Comparison of ENCODE assay signal across 14 mouse cellular contexts in genomic region chr12:9023031-9023430, GRCm38 (mm10). TPM values are rescaled to one million over a fixed set of nuclear protein-coding genes. Genes with fewer than 3 reads are reported as not detected.
DNase-seq lines count a peak whose midpoint lies in the region; ATAC-seq and TF ChIP-seq lines count a peak whose summit lies in the region.
"Had no signal": no experiment of that assay in that cellular context is flagged by ENCODE, and none has a peak within 500 bp of the region (broad histone marks: within the 10 kb centered on the region; RNA-seq: fewer than 3 reads in every experiment).

No protein-coding gene starts in this region.

- no peaks in the 10 kb centered on the region for H3K36me3 ChIP-seq in heart, embryonic 11.5 days (ENCODE audit: control insufficient read depth, insufficient read depth, low read length)
- peaks cover 25% of the 10 kb centered on the region for H3K36me3 ChIP-seq in midbrain, postnatal 0 days (ENCODE audit: insufficient read depth, low read length)
- H3K36me3 ChIP-seq in midbrain, embryonic 15.5 days (replicated peaks) = peaks cover 4% of the 10 kb centered on the region; the same call in 1 of the 2 replicates
- H3K36me3 ChIP-seq: G1E had no signal

- no peak overlapping the region for H3K4me3 ChIP-seq in heart, embryonic 11.5 days (ENCODE audit: low read depth, low read length)
- H3K4me3 ChIP-seq in midbrain, postnatal 0 days (ENCODE audit: low read depth, low read length) = no peak overlapping the region
- no peak overlapping the region for H3K4me3 ChIP-seq in midbrain, embryonic 15.5 days
- no peak overlapping the region for H3K4me3 ChIP-seq in bone marrow, adult 2 months (replicated peaks; ENCODE audit: control insufficient read depth, low read depth, low read length)
- H3K4me3 ChIP-seq: hindbrain, embryonic 10.5 days; kidney, embryonic 15.5 days; megakaryocyte, embryonic 14.5 days; myocyte had no signal

- DNase-seq in heart, postnatal 4 days = peak; percentile 2
- no peak for DNase-seq in midbrain, postnatal 0 days (ENCODE audit: low spot score)
- no peak for DNase-seq in left cerebral cortex, postnatal 4 days
- DNase-seq in layer of hippocampus, adult 18-20 months (ENCODE audit: low spot score in 2 of 2) = no peak
- DNase-seq: cerebellum, postnatal 10 days; spleen, adult 18-20 months had no signal

- no peak overlapping the region for H3K27ac ChIP-seq in heart, embryonic 11.5 days (ENCODE audit: low read depth, low read length)
- H3K27ac ChIP-seq in midbrain, postnatal 0 days (ENCODE audit: low read depth, low read length) = no peak overlapping the region
- no peak overlapping the region for H3K27ac ChIP-seq in midbrain, embryonic 15.5 days
- no peak overlapping the region for H3K27ac ChIP-seq in bone marrow, adult 2 months (ENCODE audit: control insufficient read depth, insufficient read depth, low read depth, low read length, poor library complexity)
- H3K27ac ChIP-seq: hindbrain, embryonic 10.5 days; kidney, embryonic 15.5 days had no signal

- WGBS in heart, embryonic 11.5 days (ENCODE audit: insufficient replicate concordance) = 41% methylated on average over 4 of the region's 4 CpGs
- WGBS in midbrain, postnatal 0 days = 75% methylated on average over 4 of the region's 4 CpGs
- WGBS in midbrain, embryonic 15.5 days = 73% methylated on average over 4 of the region's 4 CpGs
- WGBS in bone marrow, adult 2 months = 59% methylated on average over 4 of the region's 4 CpGs

- intact Hi-C loops in left cerebral cortex, postnatal 4 days (cut with DNase I) = no loop called here

- no peak for ATAC-seq in heart, embryonic 11.5 days (replicated peaks; ENCODE audit: insufficient number of reproducible peaks, low FRiP score, low TSS enrichment)
- ATAC-seq in midbrain, postnatal 0 days (ENCODE audit: low FRiP score) = no peak
- ATAC-seq in midbrain, embryonic 15.5 days (replicated peaks) = no peak

- no peaks in the 10 kb centered on the region for H3K9me3 ChIP-seq in heart, embryonic 11.5 days (replicated peaks; ENCODE audit: control insufficient read depth, low read length)
- no peaks in the 10 kb centered on the region for H3K9me3 ChIP-seq in midbrain, postnatal 0 days (ENCODE audit: low read length)
- H3K9me3 ChIP-seq in midbrain, embryonic 15.5 days = no peaks in the 10 kb centered on the region
- H3K9me3 ChIP-seq: G1E; hindbrain, embryonic 10.5 days; kidney, embryonic 15.5 days; megakaryocyte, embryonic 14.5 days had no signal

- H3K9ac ChIP-seq in heart, embryonic 11.5 days (ENCODE audit: low read depth, low read length) = no peak overlapping the region
- no peak overlapping the region for H3K9ac ChIP-seq in midbrain, postnatal 0 days (replicated peaks; ENCODE audit: low read length, poor library complexity, severe bottlenecking)
- no peak overlapping the region for H3K9ac ChIP-seq in midbrain, embryonic 15.5 days
- H3K9ac ChIP-seq: kidney, embryonic 15.5 days had no signal

- no peaks in the 10 kb centered on the region for H3K4me1 ChIP-seq in heart, embryonic 11.5 days (ENCODE audit: control insufficient read depth, insufficient read depth, low read length)
- no peaks in the 10 kb centered on the region for H3K4me1 ChIP-seq in midbrain, postnatal 0 days (ENCODE audit: insufficient read depth, low read length)
- no peaks in the 10 kb centered on the region for H3K4me1 ChIP-seq in midbrain, embryonic 15.5 days
- H3K4me1 ChIP-seq in bone marrow, adult 2 months (ENCODE audit: control insufficient read depth, insufficient read depth, low read length) = no peaks in the 10 kb centered on the region
- H3K4me1 ChIP-seq: hindbrain, embryonic 10.5 days; megakaryocyte, embryonic 14.5 days had no signal

- peak; percentile 53 for TF ChIP-seq CTCF in midbrain, postnatal 0 days (IDR thresholded peaks at IDR 0.05)
- TF ChIP-seq CTCF in bone marrow, adult 2 months (IDR thresholded peaks at IDR 0.05; ENCODE audit: control insufficient read depth, insufficient read depth, low read length) = 0 out of 2 replicates have a peak, but pooled peaks have one; percentile 4

- TF ChIP-seq POLR2A in bone marrow, adult 2 months (IDR thresholded peaks at IDR 0.05; ENCODE audit: borderline replicate concordance, control insufficient read depth, low read depth, low read length) = no peak

- H3K4me2 ChIP-seq in heart, embryonic 11.5 days = no peak overlapping the region
- no peak overlapping the region for H3K4me2 ChIP-seq in midbrain, postnatal 0 days (ENCODE audit: low read depth, low read length, poor library complexity, severe bottlenecking)
- H3K4me2 ChIP-seq in midbrain, embryonic 15.5 days = no peak overlapping the region
- H3K4me2 ChIP-seq: kidney, embryonic 15.5 days had no signal

- no peaks in the 10 kb centered on the region for H3K27me3 ChIP-seq in heart, embryonic 11.5 days (ENCODE audit: control insufficient read depth, insufficient read depth, low read length)
- H3K27me3 ChIP-seq in midbrain, postnatal 0 days (ENCODE audit: insufficient read depth, low read length) = no peaks in the 10 kb centered on the region
- H3K27me3 ChIP-seq in midbrain, embryonic 15.5 days (replicated peaks) = no peaks in the 10 kb centered on the region
- H3K27me3 ChIP-seq: kidney, embryonic 15.5 days; megakaryocyte, embryonic 14.5 days had no signal

RNA-seq across cellular contexts. Expression of gene Ttc32, which starts 6.8 kb away (rescaled TPM):
- total RNA-seq in heart, postnatal 4 days (2021) = 10 to 100 TPM; 14.9 to 17.9 TPM
- polyA plus RNA-seq in heart, embryonic 11.5 days (2014; fragmentation: Nextera tagmentation; extraction: Ambion mirVana) = 13.2 and 13.7 TPM in 2 replicates
- total RNA-seq in midbrain, postnatal 0 days (2014; rRNA removed) = 5.1 and 8.6 TPM in 2 replicates
- polyA plus RNA-seq in midbrain, postnatal 0 days (2015; fragmentation: Nextera tagmentation; extraction: Ambion mirVana) = 5.3 and 5.4 TPM in 2 replicates
- polyA plus RNA-seq in midbrain, embryonic 15.5 days (2015; fragmentation: Nextera tagmentation; extraction: Ambion mirVana) = 6.8 and 7.0 TPM in 2 replicates
- polyA plus RNA-seq in bone marrow, adult 2 months (2011; ENCODE audit: insufficient read depth, insufficient read length, low replicate concordance, missing spikeins) = 1.9 and 4.1 TPM in 2 replicates
- total RNA-seq in left cerebral cortex, postnatal 4 days (2021) = 1 to 10 TPM; 3.2 to 3.6 TPM
- 1 to 10 TPM; 3.6 to 5.7 TPM for total RNA-seq in layer of hippocampus, adult 18-20 months (2021)
- polyA plus RNA-seq: G1E had no signal

RNA-seq across cellular contexts. Expression of gene Wdr35, which starts 49.3 kb away (rescaled TPM):
- total RNA-seq in heart, postnatal 4 days (2021) = 10 to 100 TPM; 14.9 to 16.7 TPM
- 12.5 and 14.5 TPM in 2 replicates for polyA plus RNA-seq in heart, embryonic 11.5 days (2014; fragmentation: Nextera tagmentation; extraction: Ambion mirVana)
- 19.3 and 24.2 TPM in 2 replicates for total RNA-seq in midbrain, postnatal 0 days (2014; rRNA removed)
- polyA plus RNA-seq in midbrain, postnatal 0 days (2015; fragmentation: Nextera tagmentation; extraction: Ambion mirVana) = 21.4 and 22.4 TPM in 2 replicates
- 23.1 and 24.0 TPM in 2 replicates for polyA plus RNA-seq in midbrain, embryonic 15.5 days (2015; fragmentation: Nextera tagmentation; extraction: Ambion mirVana)
- polyA plus RNA-seq in bone marrow, adult 2 months (2011; ENCODE audit: insufficient read depth, insufficient read length, low replicate concordance, missing spikeins) = 1.3 and 7.5 TPM in 2 replicates
- 10 to 100 TPM; 35.1 to 39.3 TPM for total RNA-seq in left cerebral cortex, postnatal 4 days (2021)
- 10 to 100 TPM; 37.8 to 40.9 TPM for total RNA-seq in layer of hippocampus, adult 18-20 months (2021)
- polyA plus RNA-seq: G1E had no signal
